28 mouse cellular contexts compared by ENCODE assay signal in the genomic region with DNA sequence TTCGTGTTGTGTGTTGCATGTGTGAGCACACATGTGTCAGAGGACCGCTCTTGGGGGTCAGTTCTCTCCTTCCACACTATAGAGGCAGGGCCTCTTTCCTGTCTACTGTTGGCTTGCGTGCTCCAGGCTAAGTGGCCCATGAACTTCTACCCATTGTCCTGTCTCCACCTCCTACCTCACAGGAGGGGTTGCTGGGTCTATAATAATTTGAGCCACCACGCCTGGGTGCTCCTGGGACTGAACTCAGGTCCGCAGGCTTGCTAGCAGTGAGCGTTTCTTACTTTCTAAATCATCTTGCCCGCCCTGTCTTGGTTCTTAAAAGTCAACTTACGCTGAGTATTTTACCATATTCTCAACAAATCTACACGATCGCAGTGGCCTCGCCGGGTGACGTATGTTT.
DNase-seq lines count a peak whose midpoint lies in the region; ATAC-seq lines count a peak whose summit lies in the region.
"Had no signal": no experiment of that assay in that cellular context is flagged by ENCODE, and none has a peak within 500 bp of the region (broad histone marks: within the 10 kb centered on the region; RNA-seq: fewer than 3 reads in every experiment).

No protein-coding gene starts in this region.

- no peak for ATAC-seq in limb, embryonic 13.5 days (ENCODE audit: low FRiP score, low read depth)
- ATAC-seq: activated CD4-positive, CD25-positive, alpha-beta regulatory T cell, adult 4 months; CD4-positive, CD25-positive, alpha-beta regulatory T cell, adult 4 months; forebrain, embryonic 14.5 days; Patski had no signal

- no peaks in the 10 kb centered on the region for H3K36me3 ChIP-seq in limb, embryonic 13.5 days
- H3K36me3 ChIP-seq: embryonic facial prominence, embryonic 13.5 days; embryonic facial prominence, embryonic 15.5 days; forebrain, embryonic 12.5 days; G1E had no signal

- no peak overlapping the region for H3K4me3 ChIP-seq in limb, embryonic 13.5 days
- H3K4me3 ChIP-seq: embryonic facial prominence, embryonic 13.5 days; embryonic facial prominence, embryonic 15.5 days; erythroblast, embryonic 14.5 days; forebrain, embryonic 10.5 days; forebrain, embryonic 12.5 days had no signal

- H3K4me2 ChIP-seq in limb, embryonic 13.5 days (replicated peaks) = no peak overlapping the region
- H3K4me2 ChIP-seq: embryonic facial prominence, embryonic 13.5 days; embryonic facial prominence, embryonic 15.5 days; forebrain, embryonic 12.5 days had no signal

- peak; percentile 84 for DNase-seq in heart, adult 11 months
- DNase-seq in heart, postnatal 4 days = no peak
- DNase-seq in kidney, adult 9 months = peak; percentile 59
- DNase-seq in kidney, postnatal 4 days = no peak
- no peak for DNase-seq in ovary, postnatal 14 days (ENCODE audit: low spot score)
- no peak for DNase-seq in layer of hippocampus, postnatal 36 days
- DNase-seq: adrenal gland, postnatal 10 days; adrenal gland, postnatal 25 days; B cell, adult 2 months; cerebellum, adult 11 months; cerebellum, adult 18-20 months; cerebellum, adult 8-10 months; cerebellum, adult 9-11 months; cerebellum, postnatal 14 days; cerebellum, postnatal 36 days; embryo, embryonic 11 days had no signal

- no peaks in the 10 kb centered on the region for H3K9me3 ChIP-seq in limb, embryonic 13.5 days
- H3K9me3 ChIP-seq: embryonic facial prominence, embryonic 13.5 days; embryonic facial prominence, embryonic 15.5 days; forebrain, embryonic 10.5 days; forebrain, embryonic 12.5 days had no signal

- peaks cover 45% of the 10 kb centered on the region for H3K4me1 ChIP-seq in limb, embryonic 13.5 days

- no peaks in the 10 kb centered on the region for H3K27me3 ChIP-seq in limb, embryonic 13.5 days
- H3K27me3 ChIP-seq: CH12.LX; embryonic facial prominence, embryonic 15.5 days; forebrain, embryonic 12.5 days; Patski had no signal

- no peak overlapping the region for H3K9ac ChIP-seq in limb, embryonic 13.5 days
- H3K9ac ChIP-seq: embryonic facial prominence, embryonic 13.5 days; embryonic facial prominence, embryonic 15.5 days; forebrain, embryonic 12.5 days had no signal

- 0 out of 2 replicates have a peak overlapping the region, but pooled peaks have one; percentile 28 for H3K27ac ChIP-seq in limb, embryonic 13.5 days
- H3K27ac ChIP-seq: embryonic facial prominence, embryonic 13.5 days; embryonic facial prominence, embryonic 15.5 days; forebrain, embryonic 10.5 days; forebrain, embryonic 12.5 days had no signal

- WGBS in limb, embryonic 13.5 days = 71% methylated on average over 13 of the region's 13 CpGs

Comparison
In these comparisons a context has a peak if more than half of its experiments do, and no peak if none do; other contexts are left out.
1. DNase-seq: peak in heart, adult 11 months (single experiment) and kidney, adult 9 months (single experiment); none in heart, postnatal 4 days (single experiment), kidney, postnatal 4 days (0 of 2), ovary, postnatal 14 days (single experiment) and layer of hippocampus, postnatal 36 days (0 of 2).